Mouse (Mus musculus): Measurements from ENCODE around the gene Syt1. TPM values are rescaled to one million over a fixed set of nuclear protein-coding genes. Genes with fewer than 3 reads are reported as not detected.
A peak's percentile ranks its signal among the peaks of the same experiment; 100 is the strongest.

Gene Syt1
- polyA plus RNA-seq, 1 experiment from 2014 or later = 26.6 TPM

- 94% methylated on average over 3 of the region's 3 CpGs for WGBS
- no peak for DNase-seq (ENCODE audit: low spot score)
- ATAC-seq (ENCODE audit: insufficient read depth, low FRiP score, low TSS enrichment) = no peak
Measured at GRCm38 (mm10) chr10:108588924-108589323, 421.9 kb downstream of the Syt1 start.

GRCm38 (mm10) chr10:108583694-108584093 is 427.1 kb downstream of the Syt1 start:
- Histone ChIP-seq H3K4me3 (ENCODE audit: low read depth, low read length) (no peak overlapping the region), H3K4me2 (ENCODE audit: low read depth) (no peak overlapping the region), H3K4me1 (ENCODE audit: control insufficient read depth, insufficient read depth, low read length) (0 out of 2 replicates have a peak, but pooled peaks cover 5% of the 10 kb centered on the region), H3K27me3 (ENCODE audit: control insufficient read depth, insufficient read depth, low read length) (no peaks in the 10 kb centered on the region), H3K36me3 (ENCODE audit: control insufficient read depth, insufficient read depth, low read length) (no peaks in the 10 kb centered on the region), H3K9ac (ENCODE audit: low read length) (no peak overlapping the region), H3K9me3 (ENCODE audit: control insufficient read depth, low read length) (no peaks in the 10 kb centered on the region), H3K27ac (ENCODE audit: low read depth, low read length) (no peak overlapping the region)
- DNase-seq (ENCODE audit: low spot score) = no peak
- 38% methylated on average over 11 of the region's 11 CpGs for WGBS
- ATAC-seq (ENCODE audit: insufficient read depth, low FRiP score, low TSS enrichment) = no peak

More at GRCm38 (mm10) chr10:108588924-108589323, 421.9 kb downstream of the Syt1 start:
- H3K4me2 ChIP-seq (ENCODE audit: low read depth) = no peak overlapping the region
- H3K36me3 ChIP-seq (ENCODE audit: control insufficient read depth, insufficient read depth, low read length) = no peaks in the 10 kb centered on the region
- H3K4me1 ChIP-seq (ENCODE audit: control insufficient read depth, insufficient read depth, low read length) = no peaks in the 10 kb centered on the region
- H3K27me3 ChIP-seq (ENCODE audit: control insufficient read depth, insufficient read depth, low read length) = no peaks in the 10 kb centered on the region
- H3K9me3 ChIP-seq (ENCODE audit: control insufficient read depth, low read length) = no peaks in the 10 kb centered on the region
- H3K4me3 ChIP-seq (ENCODE audit: low read depth, low read length) = no peak overlapping the region
- no peak overlapping the region for H3K27ac ChIP-seq (ENCODE audit: low read depth, low read length)
- no peak overlapping the region for H3K9ac ChIP-seq (ENCODE audit: low read length)

GRCm38 (mm10) chr10:108582397-108582730 is 428.4 kb downstream of the Syt1 start:
- H3K9ac ChIP-seq (ENCODE audit: low read length) = no peak overlapping the region
- H3K4me2 ChIP-seq (ENCODE audit: low read depth) = no peak overlapping the region
- H3K4me1 ChIP-seq (ENCODE audit: control insufficient read depth, insufficient read depth, low read length) = 0 out of 2 replicates have a peak, but pooled peaks cover 5% of the 10 kb centered on the region
- DNase-seq (ENCODE audit: low spot score) = no peak
- H3K4me3 ChIP-seq (ENCODE audit: low read depth, low read length) = no peak overlapping the region
- H3K36me3 ChIP-seq (ENCODE audit: control insufficient read depth, insufficient read depth, low read length) = no peaks in the 10 kb centered on the region
- 0 out of 2 replicates have a peak, but pooled peaks have one; percentile 25 for ATAC-seq (ENCODE audit: insufficient read depth, low FRiP score, low TSS enrichment)
- H3K27me3 ChIP-seq (ENCODE audit: control insufficient read depth, insufficient read depth, low read length) = no peaks in the 10 kb centered on the region
- H3K9me3 ChIP-seq (ENCODE audit: control insufficient read depth, low read length) = no peaks in the 10 kb centered on the region
- no peak overlapping the region for H3K27ac ChIP-seq (ENCODE audit: low read depth, low read length)
- WGBS = 91% methylated on average over 3 of the region's 3 CpGs

GRCm38 (mm10) chr10:108581555-108582396 is 429.0 kb downstream of the Syt1 start:
- no peak for DNase-seq (ENCODE audit: low spot score)
- no peak overlapping the region for H3K9ac ChIP-seq (ENCODE audit: low read length)
- H3K4me2 ChIP-seq (ENCODE audit: low read depth) = no peak overlapping the region
- H3K27ac ChIP-seq (ENCODE audit: low read depth, low read length) = no peak overlapping the region
- no peaks in the 10 kb centered on the region for H3K9me3 ChIP-seq (ENCODE audit: control insufficient read depth, low read length)
- ATAC-seq (ENCODE audit: insufficient read depth, low FRiP score, low TSS enrichment) = no peak; the same call in 1 of the 2 replicates
- no peaks in the 10 kb centered on the region for H3K27me3 ChIP-seq (ENCODE audit: control insufficient read depth, insufficient read depth, low read length)
- WGBS = 75% methylated on average over 12 of the region's 12 CpGs
- no peaks in the 10 kb centered on the region for H3K36me3 ChIP-seq (ENCODE audit: control insufficient read depth, insufficient read depth, low read length)
- H3K4me3 ChIP-seq (ENCODE audit: low read depth, low read length) = no peak overlapping the region
- H3K4me1 ChIP-seq (ENCODE audit: control insufficient read depth, insufficient read depth, low read length) = 0 out of 2 replicates have a peak, but pooled peaks cover 5% of the 10 kb centered on the region

GRCm38 (mm10) chr10:108580786-108581420 is 429.9 kb downstream of the Syt1 start:
- no peak for ATAC-seq (ENCODE audit: insufficient read depth, low FRiP score, low TSS enrichment)
- Histone ChIP-seq H3K4me3 (ENCODE audit: low read depth, low read length) (no peak overlapping the region), H3K4me2 (ENCODE audit: low read depth) (no peak overlapping the region), H3K36me3 (ENCODE audit: control insufficient read depth, insufficient read depth, low read length) (no peaks in the 10 kb centered on the region), H3K27ac (ENCODE audit: low read depth, low read length) (no peak overlapping the region), H3K4me1 (ENCODE audit: control insufficient read depth, insufficient read depth, low read length) (0 out of 2 replicates have a peak, but pooled peaks cover 5% of the 10 kb centered on the region), H3K9ac (ENCODE audit: low read length) (no peak overlapping the region), H3K9me3 (ENCODE audit: control insufficient read depth, low read length) (no peaks in the 10 kb centered on the region), H3K27me3 (ENCODE audit: control insufficient read depth, insufficient read depth, low read length) (no peaks in the 10 kb centered on the region)
- no peak for DNase-seq (ENCODE audit: low spot score)
- WGBS = 71% methylated on average over 9 of the region's 9 CpGs

- Histone ChIP-seq H3K9me3 (ENCODE audit: control insufficient read depth, low read length) (no peaks in the 10 kb centered on the region), H3K9ac (ENCODE audit: low read length) (no peak overlapping the region), H3K27me3 (ENCODE audit: control insufficient read depth, insufficient read depth, low read length) (no peaks in the 10 kb centered on the region), H3K4me3 (ENCODE audit: low read depth, low read length) (no peak overlapping the region), H3K4me1 (ENCODE audit: control insufficient read depth, insufficient read depth, low read length) (0 out of 2 replicates have a peak, but pooled peaks cover 5% of the 10 kb centered on the region), H3K36me3 (ENCODE audit: control insufficient read depth, insufficient read depth, low read length) (no peaks in the 10 kb centered on the region), H3K27ac (ENCODE audit: low read depth, low read length) (no peak overlapping the region), H3K4me2 (ENCODE audit: low read depth) (no peak overlapping the region)
- ATAC-seq (ENCODE audit: insufficient read depth, low FRiP score, low TSS enrichment) = no peak
- DNase-seq (ENCODE audit: low spot score) = no peak
- WGBS = 96% methylated on average over 4 of the region's 4 CpGs
Measured at GRCm38 (mm10) chr10:108579396-108579795, 431.4 kb downstream of the Syt1 start.

- H3K9me3 ChIP-seq (ENCODE audit: control insufficient read depth, low read length) = no peaks in the 10 kb centered on the region
- no peaks in the 10 kb centered on the region for H3K36me3 ChIP-seq (ENCODE audit: control insufficient read depth, insufficient read depth, low read length)
- DNase-seq (ENCODE audit: low spot score) (no peak), ATAC-seq (ENCODE audit: insufficient read depth, low FRiP score, low TSS enrichment) (no peak)
- no peaks in the 10 kb centered on the region for H3K4me1 ChIP-seq (ENCODE audit: control insufficient read depth, insufficient read depth, low read length)
- no peak overlapping the region for H3K9ac ChIP-seq (ENCODE audit: low read length)
- H3K27ac ChIP-seq (ENCODE audit: low read depth, low read length) = no peak overlapping the region
- no peaks in the 10 kb centered on the region for H3K27me3 ChIP-seq (ENCODE audit: control insufficient read depth, insufficient read depth, low read length)
- no peak overlapping the region for H3K4me2 ChIP-seq (ENCODE audit: low read depth)
- H3K4me3 ChIP-seq (ENCODE audit: low read depth, low read length) = no peak overlapping the region
Measured at GRCm38 (mm10) chr10:108577611-108578010, 433.2 kb downstream of the Syt1 start.

GRCm38 (mm10) chr10:108572764-108573163 is 438.0 kb downstream of the Syt1 start:
- DNase-seq (ENCODE audit: low spot score) (no peak), ATAC-seq (ENCODE audit: insufficient read depth, low FRiP score, low TSS enrichment) (no peak)
- Histone ChIP-seq H3K9ac (ENCODE audit: low read length) (no peak overlapping the region), H3K27ac (ENCODE audit: low read depth, low read length) (no peak overlapping the region), H3K9me3 (ENCODE audit: control insufficient read depth, low read length) (no peaks in the 10 kb centered on the region), H3K27me3 (ENCODE audit: control insufficient read depth, insufficient read depth, low read length) (no peaks in the 10 kb centered on the region), H3K4me1 (ENCODE audit: control insufficient read depth, insufficient read depth, low read length) (peaks cover 9% of the 10 kb centered on the region; the same call in 1 of the 2 replicates), H3K4me2 (ENCODE audit: low read depth) (no peak overlapping the region), H3K36me3 (ENCODE audit: control insufficient read depth, insufficient read depth, low read length) (no peaks in the 10 kb centered on the region), H3K4me3 (ENCODE audit: low read depth, low read length) (no peak overlapping the region)
- 50% methylated on average over 4 of the region's 4 CpGs for WGBS
